Mouse (Mus musculus) liver, adult 2 months (tissue): ENCODE measurements at regions not wholly inside any gene's neighbourhood (a gene's known extent, or its start where the extent isn't known, plus 50 kb on each side); places are given as distances from the start of the nearest gene placed in this dataset.

Source experiments
- CTCF ChIP-seq: fragments of 200-500 bp; IDR thresholded peaks from 2 replicates; pipeline ENCODE4 v1.5.1; 2011; ENCODE audit warnings: low read depth, low read length, control low read depth
- POLR2A ChIP-seq: fragments of 200-500 bp; IDR thresholded peaks from 2 replicates; pipeline ENCODE4 v1.6.1; 2011; ENCODE audit warnings: low read length, control low read depth; ENCODE audit not compliant: insufficient read depth; ENCODE audit errors: extremely low read depth

DNA sequence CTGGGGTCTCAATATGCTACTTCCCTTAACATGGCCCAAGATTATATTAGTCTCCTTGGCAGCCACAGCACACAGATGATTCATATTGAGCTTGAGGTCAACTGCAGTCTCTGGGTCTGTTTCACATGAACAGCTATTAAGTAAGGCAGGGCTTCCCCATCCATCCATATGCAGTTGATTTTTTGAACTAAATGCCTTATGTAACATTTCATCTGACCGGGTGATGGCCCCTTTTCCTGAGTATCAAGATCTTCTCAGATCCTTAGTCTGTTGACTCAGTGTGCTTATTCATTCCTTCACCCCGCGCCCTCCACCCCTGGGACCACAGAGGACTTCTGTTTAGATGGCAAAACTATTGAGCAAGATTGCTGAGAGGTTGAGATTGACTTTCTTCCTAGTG lies 202.7 kb downstream of the Cyp26b1 start:
- TF ChIP-seq POLR2A = no peak
- no peak for TF ChIP-seq CTCF
